Mouse (Mus musculus): Measurements from ENCODE around the gene Fbp1. TPM values are rescaled to one million over a fixed set of nuclear protein-coding genes. Genes with fewer than 3 reads are reported as not detected.
A peak's percentile ranks its signal among the peaks of the same experiment; 100 is the strongest.

The Fbp1 gene
- total RNA-seq (2015) = 0.20 and 2.7 TPM in 2 replicates
- 0.70 TPM in 1 of 2 replicates, not detected in the other for total RNA-seq (2017)

GRCm38 (mm10) chr13:62887712-62888441 lies at the start of gene Fbp1:
TSS of gene Fbp1 (minus strand) at chr13:62888282.
- peak; percentile 82 for ATAC-seq (ENCODE audit: poor library complexity, severe bottlenecking)

GRCm38 (mm10) chr13:62932452-62932851 lies 44.4 kb upstream of the Fbp1 start:
- ATAC-seq (ENCODE audit: poor library complexity, severe bottlenecking) = no peak

- ATAC-seq (ENCODE audit: poor library complexity, severe bottlenecking) = no peak
Measured at GRCm38 (mm10) chr13:62929766-62930389, 41.8 kb upstream of the Fbp1 start.

GRCm38 (mm10) chr13:62929144-62929543 lies 41.1 kb upstream of the Fbp1 start:
- peak; percentile 30; the same call in 1 of the 2 replicates for ATAC-seq (ENCODE audit: poor library complexity, severe bottlenecking)

GRCm38 (mm10) chr13:62927470-62927869 lies 39.4 kb upstream of the Fbp1 start:
- no peak for ATAC-seq (ENCODE audit: poor library complexity, severe bottlenecking)

- ATAC-seq (ENCODE audit: poor library complexity, severe bottlenecking) = peak; percentile 54
Measured at GRCm38 (mm10) chr13:62926479-62926878, 38.4 kb upstream of the Fbp1 start.

- ATAC-seq (ENCODE audit: poor library complexity, severe bottlenecking) = no peak
Measured at GRCm38 (mm10) chr13:62923182-62923581, 35.1 kb upstream of the Fbp1 start.

GRCm38 (mm10) chr13:62922645-62923044 lies 34.6 kb upstream of the Fbp1 start:
- no peak for ATAC-seq (ENCODE audit: poor library complexity, severe bottlenecking)

- peak; percentile 69 for ATAC-seq (ENCODE audit: poor library complexity, severe bottlenecking)
Measured at GRCm38 (mm10) chr13:62919647-62920341, 31.7 kb upstream of the Fbp1 start.

GRCm38 (mm10) chr13:62917416-62918110 lies 29.5 kb upstream of the Fbp1 start:
- no peak for ATAC-seq (ENCODE audit: poor library complexity, severe bottlenecking)

GRCm38 (mm10) chr13:62916675-62917074 lies 28.6 kb upstream of the Fbp1 start:
- no peak for ATAC-seq (ENCODE audit: poor library complexity, severe bottlenecking)

- peak; percentile 62 for ATAC-seq (ENCODE audit: poor library complexity, severe bottlenecking)
Measured at GRCm38 (mm10) chr13:62911575-62911974, 23.5 kb upstream of the Fbp1 start.

GRCm38 (mm10) chr13:62910206-62910605 lies 22.1 kb upstream of the Fbp1 start:
- ATAC-seq (ENCODE audit: poor library complexity, severe bottlenecking) = no peak

GRCm38 (mm10) chr13:62909776-62910175 lies 21.7 kb upstream of the Fbp1 start:
- no peak for ATAC-seq (ENCODE audit: poor library complexity, severe bottlenecking)

- no peak for ATAC-seq (ENCODE audit: poor library complexity, severe bottlenecking)
Measured at GRCm38 (mm10) chr13:62908163-62908559, 20.1 kb upstream of the Fbp1 start.

- ATAC-seq (ENCODE audit: poor library complexity, severe bottlenecking) = no peak
Measured at GRCm38 (mm10) chr13:62907527-62908162, 19.6 kb upstream of the Fbp1 start.

- peak; percentile 47 for ATAC-seq (ENCODE audit: poor library complexity, severe bottlenecking)
Measured at GRCm38 (mm10) chr13:62901139-62901538, 13.1 kb upstream of the Fbp1 start.

- no peak for ATAC-seq (ENCODE audit: poor library complexity, severe bottlenecking)
Measured at GRCm38 (mm10) chr13:62897927-62898646, 10.0 kb upstream of the Fbp1 start.

GRCm38 (mm10) chr13:62893044-62893842 lies 5.2 kb upstream of the Fbp1 start:
- peak; percentile 47 for ATAC-seq (ENCODE audit: poor library complexity, severe bottlenecking)
